Mouse (Mus musculus): ENCODE results near the gene Gm20812.
"Not testable (repeated sequence)": the region's sequence is repeated elsewhere in the genome, so short reads cannot be mapped to it uniquely, and the experiment has no call there.

The Gm20812 gene

DNA sequence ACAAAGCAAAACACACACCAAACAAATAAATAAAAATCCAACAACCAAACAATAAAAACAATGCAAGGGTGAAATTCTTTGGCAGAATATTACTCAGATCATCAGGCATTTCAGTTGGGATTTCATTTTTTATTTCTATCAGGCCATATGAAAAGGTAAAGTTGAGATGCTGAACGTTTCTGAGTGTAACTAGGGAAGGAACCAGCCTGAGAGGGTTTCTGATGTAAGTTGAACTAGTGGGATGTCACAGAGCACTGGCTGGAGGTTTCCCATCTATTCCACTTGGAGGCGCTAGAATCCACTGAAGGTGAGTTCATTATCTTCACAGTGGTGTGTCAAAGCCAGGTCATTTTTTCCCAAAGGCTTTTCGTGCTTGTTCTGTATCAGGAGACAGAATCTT is at the start of gene Gm20812:
Gene Gm20812 (plus strand): TSS at position 301 of the 400 bp plus-strand sequence.
- DNase-seq (ENCODE audit: extremely low read depth, low read depth, low spot score) = not testable (repeated sequence)
